Mouse (Mus musculus) heart, postnatal 0 days (tissue): Measurements from ENCODE around the gene Rgn.

ENCODE experiments used
- CTCF ChIP-seq: IDR thresholded peaks from 2 replicates; pipeline ENCODE4 v1.5.1; 2016; ENCODE audit warnings: antibody characterized with exemption, control low read depth, low read depth
- EP300 ChIP-seq: IDR thresholded peaks from 2 replicates; pipeline ENCODE4 v1.6.1; 2016; ENCODE audit warnings: antibody characterized with exemption, low read depth

DNA sequence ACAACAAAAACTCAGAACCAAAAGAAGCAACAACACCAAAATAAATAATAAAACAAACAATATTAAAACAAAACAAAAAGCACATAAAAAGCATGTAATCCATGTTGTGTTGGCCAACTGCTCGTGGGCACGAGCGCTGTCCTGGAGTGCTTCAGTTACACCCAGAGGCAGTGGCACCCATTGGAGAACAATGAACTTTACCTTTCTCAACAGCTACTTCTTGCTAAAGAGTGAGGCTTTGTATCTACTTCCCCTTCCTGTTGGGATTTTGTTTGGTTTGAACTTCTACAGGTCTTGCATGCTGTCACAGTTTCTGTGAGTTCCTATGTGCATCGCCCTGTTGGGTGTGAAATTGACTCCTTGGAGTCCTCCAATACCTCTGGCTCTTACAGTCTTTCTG lies 58.9 kb downstream of the Rgn start:
- no peak for TF ChIP-seq CTCF
- TF ChIP-seq EP300 = no peak
